Mouse (Mus musculus) adrenal gland (tissue): Measurements from ENCODE around the gene Gm19684.
"Not testable (repeated sequence)": the region's sequence is repeated elsewhere in the genome, so short reads cannot be mapped to it uniquely, and the experiment has no call there.

ENCODE experiments used
- intact Hi-C: fragments of 180-260 bp; cut with DNase I; formaldehyde crosslinking; loops from one replicate; pipeline ENCODE4 v1.15.1; 2025
- long read RNA-seq, 2 experiments: library from polyadenylated mRNA; unstranded; transcript quantifications; one replicate each; pipeline ENCODE4 v2.0.0; 2020; ENCODE audit warnings: borderline replicate concordance in 1 of 2; ENCODE audit not compliant: insufficient replicate concordance in 1 of 2

Gene Gm19684
- long read RNA-seq, experiment 1, partial matches to known transcripts = 0 of 1 reads
- long read RNA-seq, experiment 1, other reads (novel, unspliced or antisense) = 1 of 1 reads
- long read RNA-seq, experiment 2 = 0 reads

- intact Hi-C loops = not testable (repeated sequence)
Observed at GRCm38 (mm10) chr17:36121352-36122020, at the start of gene Gm19684. Gene Gm19684 (plus strand): TSS chr17:36121678.

- intact Hi-C loops = not testable (repeated sequence)
Observed at GRCm38 (mm10) chr17:36081901-36082300, 39.6 kb upstream of the Gm19684 start.

GRCm38 (mm10) chr17:36082519-36083232 is 38.8 kb upstream of the Gm19684 start:
- intact Hi-C loops = not testable (repeated sequence)

- intact Hi-C loops = no loop called here
Observed at GRCm38 (mm10) chr17:36083266-36083869, 38.1 kb upstream of the Gm19684 start.

GRCm38 (mm10) chr17:36083870-36084451 is 37.5 kb upstream of the Gm19684 start:
- intact Hi-C loops = no loop called here

GRCm38 (mm10) chr17:36085976-36086375 is 35.5 kb upstream of the Gm19684 start:
- intact Hi-C loops = not testable (repeated sequence)

- intact Hi-C loops = not testable (repeated sequence)
Observed at GRCm38 (mm10) chr17:36091933-36092332, 29.5 kb upstream of the Gm19684 start.

GRCm38 (mm10) chr17:36092520-36092919 is 29.0 kb upstream of the Gm19684 start:
- intact Hi-C loops = not testable (repeated sequence)

GRCm38 (mm10) chr17:36093936-36094335 is 27.5 kb upstream of the Gm19684 start:
- intact Hi-C loops = no loop called here

GRCm38 (mm10) chr17:36099603-36100002 is 21.9 kb upstream of the Gm19684 start:
- intact Hi-C loops = not testable (repeated sequence)

- intact Hi-C loops = not testable (repeated sequence)
Observed at GRCm38 (mm10) chr17:36102091-36102490, 19.4 kb upstream of the Gm19684 start.

GRCm38 (mm10) chr17:36110129-36110528 is 11.3 kb upstream of the Gm19684 start:
- intact Hi-C loops = not testable (repeated sequence)

- intact Hi-C loops = not testable (repeated sequence)
Observed at GRCm38 (mm10) chr17:36110641-36111509, 10.6 kb upstream of the Gm19684 start.

GRCm38 (mm10) chr17:36111510-36111868 is 10.0 kb upstream of the Gm19684 start:
- intact Hi-C loops = not testable (repeated sequence)

GRCm38 (mm10) chr17:36113979-36114593 is 7.4 kb upstream of the Gm19684 start:
- intact Hi-C loops = not testable (repeated sequence)

- intact Hi-C loops = not testable (repeated sequence)
Observed at GRCm38 (mm10) chr17:36116545-36116944, 4.9 kb upstream of the Gm19684 start.

- intact Hi-C loops = not testable (repeated sequence)
Observed at GRCm38 (mm10) chr17:36120839-36121238, 639 bp upstream of the Gm19684 start.

- intact Hi-C loops = not testable (repeated sequence)
Observed at GRCm38 (mm10) chr17:36124111-36124510, 2.6 kb downstream of the Gm19684 start.

- intact Hi-C loops = not testable (repeated sequence)
Observed at GRCm38 (mm10) chr17:36128525-36128924, 7.0 kb downstream of the Gm19684 start.
